Mouse (Mus musculus): ENCODE measurements around the gene Gm7534. TPM values are rescaled to one million over a fixed set of nuclear protein-coding genes. Genes with fewer than 3 reads are reported as not detected.
A peak's percentile ranks its signal among the peaks of the same experiment; 100 is the strongest.

Gene Gm7534
- total RNA-seq (2021), result not detected
- long read RNA-seq, experiment 1, result 0 reads
- long read RNA-seq, experiment 2, result 0 reads

- intact Hi-C loops (cut with DNase I), result no loop called here
- DNase-seq, result no peak
Observed at GRCm38 (mm10) chr4:134202904-134203303, at the start of gene Gm7534. Gene Gm7534 (minus strand): TSS chr4:134203004.

GRCm38 (mm10) chr4:134252131-134252910, 49.5 kb upstream of the Gm7534 start:
- no peak for DNase-seq
- intact Hi-C loops (cut with DNase I), result loop anchor here (10.0 kb wide), 1 partner anchor 222 kb away; no protein-coding TSS in a partner anchor

GRCm38 (mm10) chr4:134251241-134252130, 48.7 kb upstream of the Gm7534 start:
- intact Hi-C loops (cut with DNase I), result loop anchor here (10.0 kb wide), 1 partner anchor 223 kb away; no protein-coding TSS in a partner anchor
- peak; percentile 49 to 51 for DNase-seq

- DNase-seq, result no peak
- intact Hi-C loops (cut with DNase I), result loop anchor here (10.0 kb wide), 1 partner anchor 224 kb away; no protein-coding TSS in a partner anchor
Observed at GRCm38 (mm10) chr4:134250930-134251240, 48.1 kb upstream of the Gm7534 start.

GRCm38 (mm10) chr4:134250116-134250929, 47.5 kb upstream of the Gm7534 start:
- intact Hi-C loops (cut with DNase I), result loop anchor here (10.0 kb wide), 1 partner anchor 224 kb away; no protein-coding TSS in a partner anchor
- DNase-seq, result no peak

GRCm38 (mm10) chr4:134249651-134250050, 46.8 kb upstream of the Gm7534 start:
- peak; percentile 89 to 92 for DNase-seq
- intact Hi-C loops (cut with DNase I), result loop anchor here (2.0 to 10.0 kb wide), 3 partner anchors 19 to 225 kb away; no protein-coding TSS in a partner anchor

GRCm38 (mm10) chr4:134246719-134247258, 44.0 kb upstream of the Gm7534 start, which contains the start of gene Gm30191:
Gene Gm30191 (plus strand): TSS chr4:134246935.
- intact Hi-C loops (cut with DNase I), result loop anchor here (2.0 kb wide), 1 partner anchor 60 kb away; the partner anchor contains the start of gene Cep85
- no peak for DNase-seq

- intact Hi-C loops (cut with DNase I), result loop anchor here (2.0 kb wide), 1 partner anchor 59 kb away; the partner anchor contains the start of gene Cep85
Observed at GRCm38 (mm10) chr4:134246256-134246655, 43.5 kb upstream of the Gm7534 start.

GRCm38 (mm10) chr4:134245148-134245843, 42.5 kb upstream of the Gm7534 start, which contains the start of gene Zfp593:
Gene Zfp593 (minus strand): TSS chr4:134245592.
- intact Hi-C loops (cut with DNase I), result no loop called here
- DNase-seq, result peak; percentile 96 to 98

More at GRCm38 (mm10) chr4:134246256-134246655, 43.5 kb upstream of the Gm7534 start:
- no peak for DNase-seq

GRCm38 (mm10) chr4:134243516-134244250, 40.9 kb upstream of the Gm7534 start, which contains the start of gene E130218I03Rik:
Gene E130218I03Rik (plus strand): TSS chr4:134243662.
- intact Hi-C loops (cut with DNase I), result no loop called here
- no peak for DNase-seq

- intact Hi-C loops (cut with DNase I), result no loop called here
- DNase-seq, result no peak
Observed at GRCm38 (mm10) chr4:134238686-134239085, 35.9 kb upstream of the Gm7534 start.

- intact Hi-C loops (cut with DNase I), result no loop called here
- DNase-seq, result peak; percentile 73 to 82
Observed at GRCm38 (mm10) chr4:134238279-134238651, 35.5 kb upstream of the Gm7534 start, which contains the start of gene Cnksr1. Gene Cnksr1 (minus strand): TSS chr4:134238399.

GRCm38 (mm10) chr4:134237582-134238278, 34.9 kb upstream of the Gm7534 start:
- intact Hi-C loops (cut with DNase I), result no loop called here
- no peak for DNase-seq

- DNase-seq, result peak in 1 of 2 experiments; percentile 29
Observed at GRCm38 (mm10) chr4:134234876-134235275, 32.1 kb upstream of the Gm7534 start.

GRCm38 (mm10) chr4:134230431-134230830, 27.6 kb upstream of the Gm7534 start:
- intact Hi-C loops (cut with DNase I), result no loop called here

More at GRCm38 (mm10) chr4:134234876-134235275, 32.1 kb upstream of the Gm7534 start:
- intact Hi-C loops (cut with DNase I), result no loop called here

GRCm38 (mm10) chr4:134227194-134227593, 24.4 kb upstream of the Gm7534 start, which contains the start of gene Catsper4:
Gene Catsper4 (minus strand): TSS chr4:134227383.
- intact Hi-C loops (cut with DNase I), result no loop called here
- DNase-seq, result no peak

More at GRCm38 (mm10) chr4:134230431-134230830, 27.6 kb upstream of the Gm7534 start:
- no peak for DNase-seq
